Mouse (Mus musculus) C2C12 (cell line): ENCODE data around the gene Selenow. TPM values are rescaled to one million over a fixed set of nuclear protein-coding genes. Genes with fewer than 3 reads are reported as not detected.
A peak's percentile ranks its signal among the peaks of the same experiment; 100 is the strongest.

Experiments
- H3K27me3 ChIP-seq: one replicate; pipeline ENCODE4 v1.6.1; 2011; ENCODE audit not compliant: control insufficient read depth, insufficient read depth, insufficient read length
- H3K36me3 ChIP-seq: one replicate; pipeline ENCODE4 v1.6.1; 2011; ENCODE audit not compliant: control insufficient read depth, insufficient read depth
- H3K4me3 ChIP-seq: one replicate; pipeline ENCODE4 v1.5.1; 2011; ENCODE audit warnings: mild to moderate bottlenecking, control low read depth; ENCODE audit not compliant: poor library complexity, insufficient read depth, severe bottlenecking
- H3K79me2 ChIP-seq: one replicate; pipeline ENCODE4 v1.6.1; 2011; ENCODE audit not compliant: control insufficient read depth, insufficient read depth
- H3K79me3 ChIP-seq: one replicate; pipeline ENCODE4 v1.6.1; 2011; ENCODE audit warnings: low read depth, control low read depth
- H3ac ChIP-seq: one replicate; pipeline ENCODE3; 2011; ENCODE audit warnings: low read depth; ENCODE audit not compliant: control insufficient read depth, insufficient read length
- CEBPB ChIP-seq: IDR thresholded peaks from one replicate; pipeline ENCODE4 v1.6.1; 2011; ENCODE audit warnings: low read depth, mild to moderate bottlenecking, control low read depth, moderate library complexity
- CTCF ChIP-seq: IDR thresholded peaks from one replicate; pipeline ENCODE4 v1.5.1; 2011; ENCODE audit not compliant: control insufficient read depth, insufficient read depth, insufficient read length
- FOSL1 ChIP-seq: IDR thresholded peaks from one replicate; pipeline ENCODE4 v1.8.0; 2011; ENCODE audit warnings: mild to moderate bottlenecking, low read length; ENCODE audit not compliant: poor library complexity, insufficient read depth, severe bottlenecking
- MAX ChIP-seq: IDR thresholded peaks from one replicate; pipeline ENCODE4 v1.6.1; 2011; ENCODE audit warnings: mild to moderate bottlenecking, control low read depth
- MYOD1 ChIP-seq: IDR thresholded peaks from one replicate; pipeline ENCODE4 v1.6.1; 2011; ENCODE audit warnings: low read depth; ENCODE audit not compliant: control insufficient read depth, insufficient read length
- MYOG ChIP-seq: IDR thresholded peaks from one replicate; pipeline ENCODE4 v1.6.1; 2011; ENCODE audit not compliant: control insufficient read depth, insufficient read length; ENCODE audit errors: extremely low read depth
- USF1 ChIP-seq: IDR thresholded peaks from one replicate; pipeline ENCODE4 v1.6.1; 2011; ENCODE audit warnings: low read depth, mild to moderate bottlenecking, control low read depth, moderate library complexity
- polyA plus RNA-seq: library from polyadenylated mRNA; unstranded; fragments of >200 nt; fragmentation: generic; extraction: Trizol; gene quantifications from one replicate; pipeline ENCODE4 v1.2.1, GENCODE M21; 2012; ENCODE audit warnings: missing spikeins

Selenow gene
- polyA plus RNA-seq, 1 experiment: 423 TPM

- TF ChIP-seq FOSL1 (no peak), CTCF (peak; percentile 77)
- H3ac ChIP-seq: no peak overlapping the region
- no peaks in the 10 kb centered on the region for H3K36me3 ChIP-seq
- no peak overlapping the region for H3K4me3 ChIP-seq
- H3K79me2 ChIP-seq: no peaks in the 10 kb centered on the region
- H3K79me3 ChIP-seq: no peaks in the 10 kb centered on the region
- no peaks in the 10 kb centered on the region for H3K27me3 ChIP-seq
Observed at GRCm38 (mm10) chr7:15929910-15930309, 7.7 kb upstream of the Selenow start.

- H3K79me3 ChIP-seq: peaks cover 24% of the 10 kb centered on the region
- peaks cover 32% of the 10 kb centered on the region for H3K79me2 ChIP-seq
- peak overlapping the region; percentile 78 for H3ac ChIP-seq
- peaks cover 21% of the 10 kb centered on the region for H3K36me3 ChIP-seq
- TF ChIP-seq MYOD1 (no peak), USF1 (peak; percentile 95), MYOG (no peak), CTCF (no peak), MAX (no peak), FOSL1 (no peak), CEBPB (no peak)
- no peaks in the 10 kb centered on the region for H3K27me3 ChIP-seq
- peak overlapping the region; percentile 72 for H3K4me3 ChIP-seq
Observed at GRCm38 (mm10) chr7:15921796-15922195, 406 bp downstream of the Selenow start.

- no peak overlapping the region for H3ac ChIP-seq
- H3K79me3 ChIP-seq: peaks cover 24% of the 10 kb centered on the region
- no peaks in the 10 kb centered on the region for H3K27me3 ChIP-seq
- peak overlapping the region; percentile 72 for H3K4me3 ChIP-seq
- TF ChIP-seq MYOD1 (no peak), MAX (no peak), USF1 (no peak)
- peaks cover 32% of the 10 kb centered on the region for H3K79me2 ChIP-seq
- peaks cover 24% of the 10 kb centered on the region for H3K36me3 ChIP-seq
Observed at GRCm38 (mm10) chr7:15920645-15921190, 1.5 kb downstream of the Selenow start.

- H3K36me3 ChIP-seq: peaks cover 24% of the 10 kb centered on the region
- no peak overlapping the region for H3K4me3 ChIP-seq
- TF ChIP-seq CTCF (no peak), CEBPB (no peak), FOSL1 (no peak), MAX (no peak), MYOD1 (no peak), USF1 (no peak), MYOG (no peak)
- peaks cover 24% of the 10 kb centered on the region for H3K79me3 ChIP-seq
- H3ac ChIP-seq: no peak overlapping the region
- no peaks in the 10 kb centered on the region for H3K27me3 ChIP-seq
- peaks cover 32% of the 10 kb centered on the region for H3K79me2 ChIP-seq
Observed at GRCm38 (mm10) chr7:15919947-15920346, 2.3 kb downstream of the Selenow start.

GRCm38 (mm10) chr7:15918371-15918770, 3.8 kb downstream of the Selenow start:
- H3K4me3 ChIP-seq: no peak overlapping the region
- TF ChIP-seq CTCF: no peak
- no peak for TF ChIP-seq MYOD1
- TF ChIP-seq MYOG: no peak
- TF ChIP-seq CEBPB: no peak
- TF ChIP-seq FOSL1: no peak
- no peak for TF ChIP-seq USF1
- TF ChIP-seq MAX: no peak
- H3K79me2 ChIP-seq: peaks cover 32% of the 10 kb centered on the region
- H3K36me3 ChIP-seq: peaks cover 24% of the 10 kb centered on the region
- no peak overlapping the region for H3ac ChIP-seq
- peaks cover 24% of the 10 kb centered on the region for H3K79me3 ChIP-seq
- H3K27me3 ChIP-seq: no peaks in the 10 kb centered on the region

GRCm38 (mm10) chr7:15916996-15917395, 5.2 kb downstream of the Selenow start:
- Histone ChIP-seq H3K79me3 (peaks cover 23% of the 10 kb centered on the region), H3K79me2 (peaks cover 30% of the 10 kb centered on the region), H3ac (no peak overlapping the region), H3K27me3 (no peaks in the 10 kb centered on the region), H3K36me3 (peaks cover 24% of the 10 kb centered on the region), H3K4me3 (no peak overlapping the region)
- no peak for TF ChIP-seq MAX
- TF ChIP-seq MYOD1: no peak
- TF ChIP-seq MYOG: no peak
- no peak for TF ChIP-seq CTCF
- no peak for TF ChIP-seq FOSL1
- TF ChIP-seq USF1: no peak
